Mouse (Mus musculus): ENCODE results near the gene Aup1. TPM values are rescaled to one million over a fixed set of nuclear protein-coding genes. Genes with fewer than 3 reads are reported as not detected.

Aup1 gene
- total RNA-seq, 1 experiment = 152 TPM

GRCm38 (mm10) chr6:83034463-83035055 is 19.8 kb upstream of the Aup1 start:
- no peak for DNase-seq (ENCODE audit: low read depth, low spot score)
- Histone ChIP-seq H3K36me3 (ENCODE audit: control insufficient read depth, insufficient read depth, low read length, poor library complexity, severe bottlenecking) (no peaks in the 10 kb centered on the region), H3K9me3 (ENCODE audit: control insufficient read depth, insufficient read depth, low read depth, low read length) (no peaks in the 10 kb centered on the region), H3K27ac (ENCODE audit: insufficient read depth, low read depth, low read length, poor library complexity, severe bottlenecking) (no peak overlapping the region), H3K4me3 (ENCODE audit: insufficient read depth in 1 of 2, low read depth in 1 of 2, low read length in 2 of 2, poor library complexity in 1 of 2, severe bottlenecking in 1 of 2) (no peak overlapping the region), H3K4me1 (ENCODE audit: control insufficient read depth in 2 of 2, insufficient read depth in 2 of 2, low read length in 2 of 2, poor library complexity in 1 of 2) (peaks cover 4 to 14% of the 10 kb centered on the region in 2 experiments; a peak in 2 of 4 replicates), H3K9ac (ENCODE audit: insufficient read depth, low read depth, low read length, poor library complexity, severe bottlenecking) (no peak overlapping the region)
- no peak for TF ChIP-seq HCFC1 (IDR thresholded peaks at IDR 0.05; ENCODE audit: borderline replicate concordance, insufficient read depth, low read length)
- TF ChIP-seq MAFK (IDR thresholded peaks at IDR 0.05; ENCODE audit: insufficient read depth, low read depth, low read length) = no peak
- TF ChIP-seq CHD2 (IDR thresholded peaks at IDR 0.05; ENCODE audit: low read depth, low read length) = no peak
- no peak for TF ChIP-seq ZNF384 (IDR thresholded peaks at IDR 0.05; ENCODE audit: low read depth, low read length)
- TF ChIP-seq ZC3H11A (IDR thresholded peaks at IDR 0.05; ENCODE audit: borderline replicate concordance, low read depth, low read length) = no peak
- in situ Hi-C loops (cut with MboI; ENCODE audit: low sequenced_read_pairs in 2 of 2, unreplicated experiment in 2 of 2) = no loop called here

DNA sequence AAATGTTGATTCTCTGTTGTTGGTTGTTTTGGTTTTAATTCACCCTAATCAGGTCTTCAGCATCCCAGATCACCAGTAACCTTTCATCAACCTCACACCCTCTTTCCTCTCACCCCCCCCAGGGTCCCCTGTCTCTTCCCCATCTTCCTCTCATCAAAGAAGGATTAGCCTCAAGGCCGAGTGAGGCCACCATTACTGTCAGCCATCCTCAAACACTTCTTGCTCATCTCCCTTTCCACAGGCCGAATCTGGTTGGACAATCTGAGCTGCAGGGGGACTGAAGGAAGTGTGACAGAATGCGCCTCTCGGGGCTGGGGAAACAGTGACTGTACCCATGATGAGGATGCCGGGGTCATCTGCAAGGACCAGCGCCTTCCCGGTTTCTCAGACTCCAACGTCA is 17.1 kb upstream of the Aup1 start:
- no peak for DNase-seq (ENCODE audit: low read depth, low spot score)
- TF ChIP-seq CHD2 (IDR thresholded peaks at IDR 0.05; ENCODE audit: low read depth, low read length) = no peak
- no peak for TF ChIP-seq HCFC1 (IDR thresholded peaks at IDR 0.05; ENCODE audit: borderline replicate concordance, insufficient read depth, low read length)
- no peak for TF ChIP-seq ZNF384 (IDR thresholded peaks at IDR 0.05; ENCODE audit: low read depth, low read length)
- TF ChIP-seq ZC3H11A (IDR thresholded peaks at IDR 0.05; ENCODE audit: borderline replicate concordance, low read depth, low read length) = no peak
- no peak for TF ChIP-seq MAFK (IDR thresholded peaks at IDR 0.05; ENCODE audit: insufficient read depth, low read depth, low read length)
- Histone ChIP-seq H3K36me3 (ENCODE audit: control insufficient read depth, insufficient read depth, low read length, poor library complexity, severe bottlenecking) (no peaks in the 10 kb centered on the region), H3K4me1 (ENCODE audit: control insufficient read depth in 2 of 2, insufficient read depth in 2 of 2, low read length in 2 of 2, poor library complexity in 1 of 2) (peaks cover 4 to 7% of the 10 kb centered on the region in 2 experiments; a peak in 1 of 4 replicates), H3K9ac (ENCODE audit: insufficient read depth, low read depth, low read length, poor library complexity, severe bottlenecking) (no peak overlapping the region), H3K27ac (ENCODE audit: insufficient read depth, low read depth, low read length, poor library complexity, severe bottlenecking) (no peak overlapping the region), H3K9me3 (ENCODE audit: control insufficient read depth, insufficient read depth, low read depth, low read length) (no peaks in the 10 kb centered on the region), H3K4me3 (ENCODE audit: insufficient read depth in 1 of 2, low read depth in 1 of 2, low read length in 2 of 2, poor library complexity in 1 of 2, severe bottlenecking in 1 of 2) (no peak overlapping the region)
- in situ Hi-C loops (cut with MboI; ENCODE audit: low sequenced_read_pairs in 2 of 2, unreplicated experiment in 2 of 2) = no loop called here

DNA sequence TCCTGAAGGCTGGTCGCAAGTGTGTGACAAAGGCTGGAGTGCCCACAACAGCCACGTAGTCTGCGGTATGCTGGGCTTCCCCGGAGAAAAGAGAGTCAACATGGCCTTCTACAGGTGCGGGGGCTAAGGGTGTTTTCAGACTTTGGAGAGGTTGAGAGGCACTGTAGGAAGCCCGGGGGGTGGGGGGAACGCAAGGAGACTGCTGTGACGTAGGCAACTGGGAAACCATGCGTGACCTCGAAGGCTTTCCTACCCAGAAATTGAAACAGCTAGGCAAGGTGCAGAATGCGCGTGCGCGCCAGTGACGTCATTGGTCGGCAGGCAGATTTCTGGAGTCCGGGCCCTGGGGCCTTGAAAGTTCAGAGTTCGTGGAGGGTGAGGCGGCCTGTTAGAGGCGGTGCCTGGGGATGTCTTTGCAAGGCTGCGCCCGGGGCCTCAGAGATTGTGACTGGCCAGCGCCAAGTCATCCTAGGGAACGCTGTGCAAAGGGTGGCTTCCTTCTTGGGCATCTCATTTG is 15.8 kb upstream of the Aup1 start:
- H3K27ac ChIP-seq (ENCODE audit: insufficient read depth, low read depth, low read length, poor library complexity, severe bottlenecking) = no peak overlapping the region

GRCm38 (mm10) chr6:83040601-83041000 is 13.7 kb upstream of the Aup1 start:
- Histone ChIP-seq H3K36me3 (ENCODE audit: control insufficient read depth, insufficient read depth, low read length, poor library complexity, severe bottlenecking) (no peaks in the 10 kb centered on the region), H3K4me1 (ENCODE audit: control insufficient read depth in 2 of 2, insufficient read depth in 2 of 2, low read length in 2 of 2, poor library complexity in 1 of 2) (peaks cover 5 to 7% of the 10 kb centered on the region in 2 experiments; a peak in 2 of 4 replicates), H3K27ac (ENCODE audit: insufficient read depth, low read depth, low read length, poor library complexity, severe bottlenecking) (no peak overlapping the region), H3K9me3 (ENCODE audit: control insufficient read depth, insufficient read depth, low read depth, low read length) (no peaks in the 10 kb centered on the region), H3K4me3 (ENCODE audit: insufficient read depth in 1 of 2, low read depth in 1 of 2, low read length in 2 of 2, poor library complexity in 1 of 2, severe bottlenecking in 1 of 2) (no peak overlapping the region), H3K9ac (ENCODE audit: insufficient read depth, low read depth, low read length, poor library complexity, severe bottlenecking) (no peak overlapping the region)
- TF ChIP-seq MAFK (IDR thresholded peaks at IDR 0.05; ENCODE audit: insufficient read depth, low read depth, low read length) = no peak
- no peak for DNase-seq (ENCODE audit: low read depth, low spot score)
- in situ Hi-C loops (cut with MboI; ENCODE audit: low sequenced_read_pairs in 2 of 2, unreplicated experiment in 2 of 2) = no loop called here

More for the DNA sequence above, 15.8 kb upstream of the Aup1 start:
- H3K9ac ChIP-seq (ENCODE audit: insufficient read depth, low read depth, low read length, poor library complexity, severe bottlenecking) = no peak overlapping the region
- peaks cover 4 to 7% of the 10 kb centered on the region in 2 experiments; a peak in 1 of 4 replicates for H3K4me1 ChIP-seq (ENCODE audit: control insufficient read depth in 2 of 2, insufficient read depth in 2 of 2, low read length in 2 of 2, poor library complexity in 1 of 2)
- TF ChIP-seq ZNF384 (IDR thresholded peaks at IDR 0.05; ENCODE audit: low read depth, low read length) = no peak
- no peak for TF ChIP-seq ZC3H11A (IDR thresholded peaks at IDR 0.05; ENCODE audit: borderline replicate concordance, low read depth, low read length)
- TF ChIP-seq CHD2 (IDR thresholded peaks at IDR 0.05; ENCODE audit: low read depth, low read length) = peak; percentile 85
- TF ChIP-seq MAFK (IDR thresholded peaks at IDR 0.05; ENCODE audit: insufficient read depth, low read depth, low read length) = no peak
- DNase-seq (ENCODE audit: low read depth, low spot score) = peak; percentile 94
- no peaks in the 10 kb centered on the region for H3K9me3 ChIP-seq (ENCODE audit: control insufficient read depth, insufficient read depth, low read depth, low read length)
- in situ Hi-C loops (cut with MboI; ENCODE audit: low sequenced_read_pairs in 2 of 2, unreplicated experiment in 2 of 2) = no loop called here
- no peaks in the 10 kb centered on the region for H3K36me3 ChIP-seq (ENCODE audit: control insufficient read depth, insufficient read depth, low read length, poor library complexity, severe bottlenecking)
- H3K4me3 ChIP-seq (ENCODE audit: insufficient read depth in 1 of 2, low read depth in 1 of 2, low read length in 2 of 2, poor library complexity in 1 of 2, severe bottlenecking in 1 of 2) = no peak overlapping the region

GRCm38 (mm10) chr6:83043561-83043960 is 10.8 kb upstream of the Aup1 start:
- Histone ChIP-seq H3K4me3 (ENCODE audit: insufficient read depth in 1 of 2, low read depth in 1 of 2, low read length in 2 of 2, poor library complexity in 1 of 2, severe bottlenecking in 1 of 2) (no peak overlapping the region), H3K9ac (ENCODE audit: insufficient read depth, low read depth, low read length, poor library complexity, severe bottlenecking) (no peak overlapping the region), H3K4me1 (ENCODE audit: control insufficient read depth in 2 of 2, insufficient read depth in 2 of 2, low read length in 2 of 2, poor library complexity in 1 of 2) (peaks cover 1 to 7% of the 10 kb centered on the region in 2 experiments; a peak in 2 of 4 replicates), H3K27ac (ENCODE audit: insufficient read depth, low read depth, low read length, poor library complexity, severe bottlenecking) (no peak overlapping the region), H3K36me3 (ENCODE audit: control insufficient read depth, insufficient read depth, low read length, poor library complexity, severe bottlenecking) (no peaks in the 10 kb centered on the region), H3K9me3 (ENCODE audit: control insufficient read depth, insufficient read depth, low read depth, low read length) (no peaks in the 10 kb centered on the region)
- DNase-seq (ENCODE audit: low read depth, low spot score) = no peak
- TF ChIP-seq ZC3H11A (IDR thresholded peaks at IDR 0.05; ENCODE audit: borderline replicate concordance, low read depth, low read length) (no peak), CHD2 (IDR thresholded peaks at IDR 0.05; ENCODE audit: low read depth, low read length) (no peak), HCFC1 (IDR thresholded peaks at IDR 0.05; ENCODE audit: borderline replicate concordance, insufficient read depth, low read length) (no peak), MAFK (IDR thresholded peaks at IDR 0.05; ENCODE audit: insufficient read depth, low read depth, low read length) (no peak), ZNF384 (IDR thresholded peaks at IDR 0.05; ENCODE audit: low read depth, low read length) (no peak)
- in situ Hi-C loops (cut with MboI; ENCODE audit: low sequenced_read_pairs in 2 of 2, unreplicated experiment in 2 of 2) = no loop called here
